Mouse (Mus musculus) G1E (cell line): ENCODE results near the gene Camk2n2.

ENCODE experiments used
- CTCF ChIP-seq: IDR thresholded peaks from 2 replicates; pipeline ENCODE4 v1.5.1; 2012; ENCODE audit warnings: low read depth, low read length, inconsistent platforms, mixed read lengths
- GATA1 ChIP-seq: IDR thresholded peaks from 2 replicates; pipeline ENCODE4 v1.6.1; 2012; ENCODE audit warnings: borderline replicate concordance, low read length, inconsistent platforms, mixed read lengths
- POLR2AphosphoS5 ChIP-seq: IDR thresholded peaks from 2 replicates; pipeline ENCODE4 v1.6.1; 2012; ENCODE audit warnings: low read depth, low read length, inconsistent platforms; ENCODE audit not compliant: insufficient replicate concordance

GRCm38 (mm10) chr16:20604705-20605104, 16.4 kb downstream of the Camk2n2 start:
- TF ChIP-seq CTCF (no peak), POLR2AphosphoS5 (no peak), GATA1 (no peak)
